Mouse (Mus musculus) mammary gland, adult 2 months (tissue): ENCODE measurements around the gene Ctcf. TPM values are rescaled to one million over a fixed set of nuclear protein-coding genes. Genes with fewer than 3 reads are reported as not detected.

Source experiments
- polyA plus RNA-seq: library from polyadenylated mRNA; depleted of rRNA; stranded (reverse); fragments of >200 nt; gene quantifications from 2 replicates; pipeline ENCODE4 v1.2.3, GENCODE M21; 2012; ENCODE audit warnings: low replicate concordance; rRNA removed

Ctcf gene
- polyA plus RNA-seq, result 11.3 and 19.0 TPM in 2 replicates

GRCm38 (mm10) chr8:105636018-105636962 is at the start of gene Ctcf:
Ctcf (plus strand) TSS chr8:105636568.

GRCm38 (mm10) chr8:105604804-105605381 is 31.5 kb upstream of the Ctcf start, which contains the start of gene Ripor1:
Ripor1 (plus strand) TSS chr8:105605255.

GRCm38 (mm10) chr8:105636963-105637510 is 669 bp downstream of the Ctcf start, which contains the start of gene Agrp:
Agrp (minus strand) TSS chr8:105637393.

GRCm38 (mm10) chr8:105685796-105686308 is 49.5 kb downstream of the Ctcf start, which contains the start of gene Carmil2:
Carmil2 (plus strand) TSS chr8:105686274.

GRCm38 (mm10) chr8:105700966-105701824 is 64.8 kb downstream of the Ctcf start, which contains the start of the genes Acd and Pard6a:
Acd (minus strand) TSS chr8:105701102.
Pard6a (plus strand) TSS chr8:105701148.

GRCm38 (mm10) chr8:105707498-105708403 is 71.4 kb downstream of the Ctcf start, which contains the start of the genes 4933405L10Rik and Enkd1:
4933405L10Rik (plus strand) TSS chr8:105707655.
Enkd1 (minus strand) TSS chr8:105708210.

Other genes with a start within 250 kb of the Ctcf start
- 0.22 and 0.29 TPM in 2 replicates for gene Kctd19, start 223.1 kb upstream of the Ctcf start, polyA plus RNA-seq
- 1.2 and 2.4 TPM in 2 replicates for gene Lrrc36, start 223.0 kb upstream of the Ctcf start, polyA plus RNA-seq
- 150 and 216 TPM in 2 replicates for gene Tppp3, start 165.0 kb upstream of the Ctcf start, polyA plus RNA-seq
- 57.4 and 64.6 TPM in 2 replicates for gene Zdhhc1, start 139.7 kb upstream of the Ctcf start, polyA plus RNA-seq
- 0.89 and 1.1 TPM in 2 replicates for gene Hsd11b2, start 117.8 kb upstream of the Ctcf start, polyA plus RNA-seq
- gene Atp6v0d1, start 70.5 kb upstream of the Ctcf start, polyA plus RNA-seq, result 97.3 and 171 TPM in 2 replicates
- gene Ripor1, start 31.3 kb upstream of the Ctcf start, polyA plus RNA-seq, result 27.0 and 36.9 TPM in 2 replicates
- gene Agrp, start 825 bp downstream of the Ctcf start, polyA plus RNA-seq, result 0.39 TPM in 1 of 2 replicates, not detected in the other
- gene Carmil2, start 49.7 kb downstream of the Ctcf start, polyA plus RNA-seq, result 13.1 and 40.2 TPM in 2 replicates
- 55.9 TPM in 2 replicates for gene Acd, start 64.5 kb downstream of the Ctcf start, polyA plus RNA-seq
- gene Pard6a, start 64.6 kb downstream of the Ctcf start, polyA plus RNA-seq, result 19.0 and 20.4 TPM in 2 replicates
- 0.12 TPM in 1 of 2 replicates, not detected in the other for gene 4933405L10Rik, start 71.1 kb downstream of the Ctcf start, polyA plus RNA-seq
- gene Enkd1, start 71.6 kb downstream of the Ctcf start, polyA plus RNA-seq, result 5.1 and 10.4 TPM in 2 replicates
- gene Gfod2, start 122.1 kb downstream of the Ctcf start, polyA plus RNA-seq, result 7.4 and 11.3 TPM in 2 replicates
- 30.2 and 35.5 TPM in 2 replicates for gene Ranbp10, start 190.8 kb downstream of the Ctcf start, polyA plus RNA-seq
- not detected in 2 replicates for gene Tsnaxip1, start 191.2 kb downstream of the Ctcf start, polyA plus RNA-seq
- gene Cenpt, start 216.7 kb downstream of the Ctcf start, polyA plus RNA-seq, result 13.7 and 18.8 TPM in 2 replicates
- gene Thap11, start 218.6 kb downstream of the Ctcf start, polyA plus RNA-seq, result 47.9 and 76.8 TPM in 2 replicates
- gene Nutf2, start 224.0 kb downstream of the Ctcf start, polyA plus RNA-seq, result 16.7 and 34.9 TPM in 2 replicates
- 75.2 and 91.4 TPM in 2 replicates for gene Edc4, start 244.3 kb downstream of the Ctcf start, polyA plus RNA-seq